Mouse (Mus musculus): ENCODE measurements around the gene Gsdme.

DNA sequence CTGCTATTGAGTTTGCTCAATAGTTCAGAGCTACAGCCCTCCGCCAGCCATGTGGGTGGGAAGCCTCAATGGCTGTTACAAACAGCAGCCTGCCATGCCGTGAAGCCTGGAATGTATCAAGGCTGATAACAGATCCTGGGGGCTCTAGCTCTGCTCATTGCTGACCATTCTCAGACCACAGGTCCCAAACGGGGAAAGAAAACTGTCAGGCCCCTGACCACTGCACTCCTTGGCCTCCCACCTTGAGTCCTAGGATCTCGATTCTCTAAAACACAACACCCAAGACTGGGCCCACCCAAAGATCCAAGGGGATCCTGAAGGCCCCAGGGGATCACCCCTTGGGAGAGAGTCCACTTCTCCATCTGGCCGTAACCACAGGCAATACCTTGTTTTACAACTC, 41.3 kb downstream of the Gsdme start:
- no peak for TF ChIP-seq POLR2A (IDR thresholded peaks at IDR 0.05; ENCODE audit: extremely low read depth, insufficient read depth, low read length)
- TF ChIP-seq CTCF (IDR thresholded peaks at IDR 0.05; ENCODE audit: low read depth, low read length), result no peak
